Mouse (Mus musculus) kidney, adult 2 months (tissue): ENCODE measurements around the gene B3gnt2.

Experiments used
- CTCF ChIP-seq: fragments of 200-500 bp; conservative IDR thresholded peaks from 2 replicates; pipeline ENCODE4 v1.5.1; 2011; ENCODE audit warnings: low read depth, mild to moderate bottlenecking, control low read depth, low read length, moderate library complexity, mixed read lengths; ENCODE audit not compliant: insufficient read depth, insufficient read length
- POLR2A ChIP-seq: fragments of 200-500 bp; IDR thresholded peaks from one replicate; pipeline ENCODE4 v1.6.1; 2011; ENCODE audit warnings: low read depth, low read length, control low read depth

GRCm38 (mm10) chr11:22873383-22873782 lies 12.6 kb upstream of the B3gnt2 start:
- TF ChIP-seq POLR2A (no peak), CTCF (no peak)
